Mouse (Mus musculus): Measurements from ENCODE around the gene Asb5.

GRCm38 (mm10) chr8:54581436-54581835 is 52.1 kb downstream of the Asb5 start:
- TF ChIP-seq CTCF (IDR thresholded peaks at IDR 0.05; ENCODE audit: low read depth): no peak
- no peak for TF ChIP-seq EP300 (IDR thresholded peaks at IDR 0.05; ENCODE audit: low read depth)

All from liver, embryonic 14.5 days (tissue).